Mouse (Mus musculus): Measurements from ENCODE around the gene Tmem273.
A peak's percentile ranks its signal among the peaks of the same experiment; 100 is the strongest.

The Tmem273 gene

DNA sequence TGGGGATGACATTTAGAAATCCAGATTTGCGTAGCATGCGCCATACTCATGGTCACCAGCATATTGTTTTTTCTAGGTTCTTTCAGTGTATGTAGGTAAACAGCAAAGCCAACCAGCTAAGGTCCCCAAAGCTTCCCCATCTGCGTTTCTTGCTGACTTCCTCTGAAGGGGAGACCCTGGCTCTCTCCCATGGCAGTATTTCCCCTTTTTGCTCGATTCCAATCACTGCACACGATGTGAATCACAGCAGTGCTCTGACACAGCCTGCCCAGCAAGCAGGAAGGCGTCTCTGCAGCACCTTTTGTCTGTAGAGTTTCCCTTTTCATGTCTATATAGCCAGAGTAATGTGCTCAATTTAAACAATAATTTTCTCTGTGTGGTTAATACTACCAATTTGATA is 26.7 kb downstream of the Tmem273 start:
- no peak for DNase-seq

DNA sequence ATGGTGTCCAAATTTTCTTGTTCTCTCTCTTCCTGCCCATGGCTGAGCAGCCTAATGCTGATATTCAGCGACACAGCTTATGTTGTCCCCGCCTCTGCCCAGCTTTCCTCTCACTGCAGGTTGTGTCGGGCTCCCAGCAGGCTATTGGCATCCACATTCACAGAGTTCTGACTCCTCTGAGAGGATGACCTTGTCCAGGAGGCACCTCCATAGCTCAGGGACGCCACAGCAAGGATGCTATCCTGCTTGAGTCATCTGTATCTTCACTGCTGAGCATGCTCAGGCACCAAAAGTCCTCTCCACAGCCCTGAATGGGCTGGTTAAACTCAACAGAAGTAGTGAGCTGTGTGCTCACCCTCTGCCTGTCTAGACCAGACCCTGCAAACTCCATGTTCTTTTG is 29.2 kb downstream of the Tmem273 start:
- DNase-seq = no peak

DNA sequence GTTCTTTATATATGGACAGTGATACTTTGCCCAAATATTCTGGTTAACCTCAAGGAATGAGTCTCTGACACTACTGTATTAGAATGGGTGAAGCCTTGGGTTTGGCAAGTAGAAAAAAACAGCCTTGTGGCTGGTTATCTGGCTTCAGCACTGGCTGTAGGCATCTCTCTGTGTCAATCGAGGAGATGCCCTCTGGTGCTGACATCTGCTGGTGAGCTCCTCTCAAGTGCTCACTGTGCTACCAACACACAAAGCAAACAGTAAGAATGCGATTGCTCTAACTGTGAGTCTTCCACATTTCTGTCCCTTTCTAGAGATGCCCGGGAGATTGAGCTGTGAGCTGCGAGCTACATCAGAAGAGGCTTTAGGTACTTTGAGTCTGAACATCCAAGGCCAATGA is 30.8 kb downstream of the Tmem273 start:
- no peak for DNase-seq

DNA sequence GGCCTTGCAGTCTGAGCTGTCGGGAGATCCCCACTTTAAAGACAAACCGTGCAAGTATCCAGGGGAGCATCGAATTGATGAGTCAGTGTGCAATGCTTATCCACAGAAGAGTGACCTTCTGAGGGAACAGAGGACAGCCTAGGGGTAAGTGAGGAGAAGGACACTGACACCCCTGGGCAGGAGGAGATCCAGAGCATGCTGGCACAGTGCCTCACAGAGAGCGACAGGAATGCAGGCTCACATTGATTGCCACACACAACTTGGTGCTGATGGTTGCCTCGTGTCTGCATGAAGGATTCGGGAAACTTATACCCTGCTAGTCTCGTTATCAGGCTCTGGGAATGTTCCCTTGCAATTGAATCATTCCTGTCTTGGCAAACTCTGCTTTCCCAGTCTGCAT is 31.5 kb downstream of the Tmem273 start:
- peak; percentile 36 for DNase-seq

DNA sequence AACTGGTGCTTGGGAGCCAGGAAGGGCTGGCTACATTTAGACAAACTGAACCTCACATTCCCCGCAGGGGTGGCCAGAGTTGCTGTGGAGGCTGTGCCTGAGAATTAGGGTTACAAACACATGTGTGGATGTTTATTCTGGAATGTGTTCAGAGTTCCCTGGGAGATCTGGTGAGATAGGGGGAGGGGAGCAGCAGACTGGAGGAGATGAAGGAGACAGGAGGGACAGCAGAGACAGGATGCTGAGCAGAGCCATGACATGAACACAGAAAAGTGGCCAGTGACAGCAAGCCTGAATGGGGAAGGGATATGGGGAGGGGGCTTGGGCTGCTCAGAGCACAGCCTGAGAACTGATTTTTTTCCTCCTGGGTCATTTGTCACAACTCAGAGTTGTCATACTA is 33.5 kb downstream of the Tmem273 start:
- peak; percentile 32 for DNase-seq

DNA sequence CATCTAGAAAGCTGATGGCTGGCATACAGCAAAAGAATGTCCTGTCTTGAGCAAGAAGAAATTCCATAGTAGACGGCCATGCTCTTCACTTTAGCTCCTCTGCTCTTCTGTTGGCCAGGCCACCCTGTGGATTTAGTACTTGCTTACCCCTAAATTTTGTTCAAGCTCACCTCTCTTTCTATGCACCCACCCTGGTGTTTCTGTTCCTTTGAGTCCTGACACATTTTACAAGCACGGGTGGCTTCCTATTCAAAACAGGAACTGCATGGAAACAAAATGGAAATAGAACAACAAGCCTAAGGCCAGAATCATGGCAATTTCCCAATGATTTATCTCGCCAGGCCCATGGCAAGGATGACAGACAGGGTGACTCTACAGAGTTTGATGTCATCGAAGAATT is 37.0 kb downstream of the Tmem273 start:
- no peak for DNase-seq

DNA sequence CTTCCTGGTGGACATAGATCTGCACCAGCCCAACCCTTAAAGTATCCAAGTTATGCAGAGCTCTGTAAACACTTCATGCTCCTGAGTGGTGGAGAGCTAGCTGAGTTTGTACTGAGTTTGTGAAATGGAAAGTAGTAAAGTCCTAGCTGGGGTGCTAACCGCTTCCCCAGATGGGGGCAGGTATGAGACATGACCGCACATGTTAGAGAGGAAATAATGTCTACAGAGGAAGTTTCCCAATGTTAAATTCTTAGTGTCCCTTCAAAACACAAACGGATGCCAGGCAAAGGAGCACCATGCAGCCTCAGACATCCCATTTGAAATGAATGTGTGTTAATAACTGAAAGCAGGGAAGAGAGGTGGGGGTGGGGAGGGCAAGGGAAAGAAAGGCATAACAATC is 38.1 kb downstream of the Tmem273 start:
- DNase-seq = no peak

DNA sequence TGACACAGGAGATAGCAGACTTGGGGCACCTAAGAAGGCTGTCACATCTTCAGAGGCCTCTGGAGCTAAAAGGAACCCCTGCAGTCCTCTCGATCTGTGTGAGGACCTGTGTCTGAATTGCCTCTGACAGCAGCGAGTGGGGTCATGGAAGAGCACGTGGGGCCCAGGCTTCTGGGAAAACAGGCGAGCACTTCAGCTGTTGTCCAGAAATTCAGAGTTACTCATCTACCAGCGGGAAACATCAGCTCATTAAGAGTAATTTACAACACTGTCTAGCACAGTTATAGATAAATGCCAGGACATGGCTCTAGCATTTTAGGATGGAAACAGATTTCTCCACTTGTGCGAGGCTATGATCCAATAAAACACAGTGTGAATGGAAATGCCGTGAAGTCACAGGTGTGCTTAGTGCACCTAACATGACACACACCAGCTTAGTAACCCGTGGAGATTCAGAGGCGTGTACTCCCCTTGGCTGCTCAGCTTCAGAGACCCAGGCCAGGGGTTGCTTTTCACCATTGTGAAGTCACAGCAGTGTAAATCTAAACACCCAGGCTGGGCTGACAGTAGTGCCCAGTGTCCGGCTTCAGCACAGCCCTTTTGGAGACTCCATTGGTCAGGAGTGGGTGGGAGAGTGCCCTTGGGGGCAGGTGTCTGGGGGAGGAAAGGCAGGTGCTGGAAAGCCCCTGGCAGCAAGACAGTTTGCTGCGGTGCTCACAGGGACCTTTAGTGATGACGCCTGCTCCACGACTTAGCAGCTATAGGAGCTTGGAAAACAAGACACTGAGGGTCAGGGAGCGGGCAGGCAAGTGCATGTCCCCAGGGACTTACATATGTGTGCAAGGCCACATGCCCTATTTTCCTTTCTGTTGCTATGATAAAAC is 38.7 kb downstream of the Tmem273 start:
- peak; percentile 78 for DNase-seq

DNA sequence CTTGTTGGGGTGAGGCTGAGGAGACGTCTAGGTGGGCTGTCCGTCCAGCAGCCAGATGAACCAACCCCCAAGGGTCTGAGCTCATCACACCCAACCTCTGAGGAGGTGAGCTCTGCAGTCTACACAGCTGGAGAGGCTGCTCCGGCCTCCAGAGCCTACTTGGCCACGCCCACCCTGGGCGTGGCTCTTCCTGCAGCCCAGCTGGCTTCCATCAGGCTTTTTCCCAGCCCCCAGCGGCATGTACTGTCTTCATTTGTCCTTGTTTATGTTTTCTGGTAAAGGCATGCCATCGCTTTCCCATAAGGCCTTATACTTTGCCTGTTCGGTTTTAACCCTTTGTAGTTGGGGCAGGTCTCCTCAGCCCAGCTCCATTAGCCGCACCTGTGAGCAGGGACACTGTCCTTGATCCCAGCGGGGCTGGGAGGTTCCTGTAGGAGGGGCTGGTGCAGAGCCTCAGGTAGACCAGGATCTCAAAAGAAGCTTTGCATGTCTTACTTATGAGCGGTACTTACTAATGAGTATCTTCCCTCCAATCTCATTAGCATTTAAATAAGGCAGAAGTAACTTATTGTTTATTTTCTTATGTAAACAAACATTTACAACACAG is 39.8 kb downstream of the Tmem273 start:
- DNase-seq = peak; percentile 82

DNA sequence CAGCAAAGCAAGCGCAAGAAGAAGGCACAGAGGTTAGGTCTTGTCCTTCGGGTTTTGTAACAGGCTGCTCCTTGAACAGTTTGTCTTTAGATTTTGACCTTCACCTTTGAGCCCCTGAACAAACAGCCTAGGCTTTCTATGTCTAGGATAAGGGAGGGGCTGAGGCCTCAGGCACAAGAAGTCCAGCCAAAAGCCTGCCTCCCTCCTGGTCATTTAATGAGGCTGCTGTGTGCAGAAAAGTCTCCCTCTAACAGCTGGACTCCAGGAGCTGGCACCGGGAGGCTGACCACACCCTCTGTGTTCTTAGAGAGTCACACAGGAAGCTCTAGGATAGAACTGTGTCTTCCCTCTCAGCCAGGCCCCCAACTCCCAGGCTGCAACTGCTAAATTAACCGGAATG is 41.4 kb downstream of the Tmem273 start:
- DNase-seq = peak; percentile 25

DNA sequence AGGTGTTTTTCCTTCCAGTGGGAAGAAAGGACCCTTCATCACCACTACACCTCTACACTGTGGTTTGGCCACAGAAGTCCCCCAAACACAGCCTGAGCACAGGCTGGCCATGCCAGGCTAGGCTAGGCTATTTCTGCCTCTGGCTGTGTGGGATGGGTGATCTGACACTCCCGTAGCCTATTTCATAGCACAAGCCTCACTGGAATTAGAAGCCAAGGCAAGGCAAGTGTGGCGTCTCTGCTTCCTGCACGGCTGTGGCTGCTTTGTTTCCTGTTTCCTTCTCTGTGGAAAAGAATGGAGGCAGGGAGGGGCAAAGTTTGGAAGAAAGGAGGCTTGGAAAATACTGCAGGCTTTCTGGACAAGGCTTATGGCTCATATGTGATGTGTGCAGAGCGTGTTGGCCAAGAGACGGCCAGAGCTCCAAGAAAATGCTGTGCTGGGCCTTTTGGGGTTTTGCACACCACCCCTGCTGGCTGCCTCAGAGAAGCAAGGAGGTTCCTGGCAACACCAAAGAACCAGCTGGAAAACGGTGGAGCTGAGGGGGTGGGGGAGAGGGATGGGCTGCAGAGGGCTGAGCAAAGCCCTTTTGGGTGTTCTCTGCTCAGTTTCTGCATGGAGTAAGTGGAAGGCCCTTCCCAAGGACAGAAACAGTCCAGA is 42.4 kb downstream of the Tmem273 start:
- DNase-seq = no peak

DNA sequence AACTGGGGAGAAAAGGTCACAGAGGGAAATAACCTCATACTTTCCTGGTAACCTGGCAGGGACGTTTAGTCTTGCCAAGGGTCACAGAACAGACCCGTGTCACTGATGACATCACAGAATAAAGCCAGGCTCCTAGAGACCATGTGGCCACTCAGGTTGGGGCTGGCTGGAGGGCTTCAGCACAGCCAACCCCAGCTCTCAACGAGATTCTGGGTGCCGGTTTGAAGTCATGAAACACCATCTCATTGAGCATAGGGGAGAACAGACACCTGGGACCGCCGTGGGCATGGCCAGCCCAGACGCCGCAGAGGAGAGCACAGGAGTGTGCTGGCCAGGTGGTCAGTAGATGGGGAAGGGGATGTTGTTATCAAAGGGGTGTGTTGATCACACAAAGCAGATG is 48.1 kb downstream of the Tmem273 start, which contains the start of gene Fam170b:
TSS of gene Fam170b (plus strand) at position 116 of the 400 bp plus-strand sequence.
- no peak for DNase-seq

DNA sequence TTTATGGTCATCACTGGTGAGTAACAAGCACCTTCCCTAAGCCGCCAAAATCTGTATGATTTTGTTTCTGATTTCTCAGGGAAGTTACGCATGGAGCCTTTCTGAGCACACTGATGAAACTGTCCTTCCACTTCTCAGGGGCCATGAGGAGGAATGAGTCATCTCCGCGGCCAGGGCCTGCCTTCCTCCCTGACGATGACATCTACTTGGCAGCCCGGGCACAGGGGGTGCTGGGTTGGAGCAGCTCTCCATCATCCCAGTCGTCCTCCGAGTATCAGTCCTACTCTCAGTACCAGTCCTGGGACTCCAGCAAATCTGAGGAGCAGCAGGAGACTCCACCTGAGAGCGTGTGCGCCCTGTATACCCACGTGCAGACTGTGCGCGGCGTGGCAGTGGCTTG is 49.4 kb downstream of the Tmem273 start:
- DNase-seq = no peak

DNA sequence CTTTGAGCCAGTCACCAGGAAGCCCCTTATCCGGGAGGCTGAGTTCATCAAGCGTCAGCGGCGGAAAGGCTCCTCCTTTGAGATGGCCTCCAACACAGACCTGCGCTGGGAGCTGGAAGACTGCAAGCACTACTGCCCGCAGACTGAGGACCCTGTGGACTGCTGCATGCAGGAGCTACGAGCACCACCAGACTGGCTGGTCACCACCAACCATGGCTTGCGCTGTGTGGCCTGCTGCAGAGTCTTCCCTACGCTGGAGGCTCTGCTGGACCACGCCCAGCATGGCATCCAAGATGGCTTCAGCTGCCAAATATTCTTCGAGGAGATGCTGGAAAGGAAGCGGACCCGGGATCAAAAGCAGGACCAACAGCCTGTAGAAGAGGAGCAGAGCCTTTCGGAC is 49.8 kb downstream of the Tmem273 start:
- DNase-seq = no peak

DNA sequence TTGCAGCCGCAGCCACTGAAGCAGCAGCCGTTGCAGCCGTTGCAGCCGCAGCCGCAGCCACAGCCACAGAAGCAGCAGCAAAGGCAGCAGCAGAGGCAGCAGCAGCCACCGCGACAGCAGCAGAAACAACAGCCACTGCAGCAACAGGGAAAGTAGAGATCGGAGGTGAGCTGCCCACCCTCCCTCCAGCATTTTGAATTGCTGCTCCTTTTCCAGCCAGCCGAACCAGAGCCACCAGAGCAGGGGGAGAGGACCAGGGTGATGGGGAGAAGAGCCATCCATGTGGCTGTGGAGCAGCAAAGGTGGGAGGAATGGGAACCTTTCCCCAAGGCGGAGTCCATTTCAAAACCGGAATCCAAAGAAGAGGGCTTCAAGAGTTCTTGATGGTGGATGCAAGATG is 50.4 kb downstream of the Tmem273 start:
- DNase-seq = no peak

DNA sequence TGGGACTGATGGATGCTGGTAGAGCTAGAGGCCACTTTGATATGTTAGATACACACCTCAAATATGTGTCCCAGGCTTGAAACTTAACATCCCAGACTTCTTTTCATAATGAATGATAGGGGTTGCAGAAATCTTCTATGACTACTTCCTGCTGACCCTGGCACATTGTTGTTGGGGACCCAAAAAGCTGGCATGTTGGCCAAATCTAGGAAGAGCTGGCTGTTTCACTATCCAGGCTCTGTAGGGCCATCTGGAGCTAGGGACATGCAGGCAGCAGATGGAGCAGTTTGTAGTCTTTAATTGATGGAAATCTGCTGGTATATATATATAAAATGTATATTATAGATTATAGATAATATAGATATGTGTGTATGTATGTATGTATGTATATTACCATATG is 56.3 kb downstream of the Tmem273 start:
- no peak for DNase-seq

DNA sequence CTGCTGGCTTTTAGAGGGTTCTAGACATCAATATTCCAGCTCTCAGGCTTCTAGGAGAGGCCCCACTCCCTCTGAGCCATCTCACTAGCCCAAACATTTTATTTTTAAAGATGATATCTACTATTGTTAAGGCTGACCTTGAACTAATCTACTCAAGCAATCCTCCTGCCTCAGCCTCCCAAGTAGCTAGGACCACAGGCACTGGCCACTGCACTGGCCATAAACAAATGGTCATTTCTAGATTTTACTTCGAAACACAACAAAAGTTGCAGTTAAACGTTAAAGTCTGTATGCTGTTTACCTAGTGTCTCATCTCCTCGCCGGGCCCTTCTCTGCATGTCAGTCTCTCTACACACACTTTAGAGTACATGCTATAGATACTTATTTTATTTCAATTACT is 68.3 kb downstream of the Tmem273 start:
- DNase-seq = no peak

DNA sequence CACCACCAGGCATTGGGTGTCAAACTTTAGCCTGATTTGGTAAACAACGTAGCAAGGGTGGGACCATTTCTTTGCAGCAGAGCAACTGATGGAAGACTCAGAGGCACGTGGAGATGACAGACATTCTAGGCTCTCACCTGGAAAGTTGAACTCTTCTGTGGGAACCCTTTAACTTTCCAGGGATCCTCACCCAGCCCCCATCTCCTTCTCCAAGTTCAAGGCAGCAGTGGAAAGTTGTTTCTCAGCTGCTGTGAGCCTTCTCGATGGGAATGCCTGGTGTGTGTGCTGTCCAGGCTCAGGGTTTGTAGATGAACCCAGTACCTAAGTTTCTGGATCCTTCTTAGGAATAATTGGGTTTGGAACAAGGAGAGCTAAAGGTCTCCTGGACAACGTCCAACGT is 70.5 kb downstream of the Tmem273 start:
- no peak for DNase-seq

DNA sequence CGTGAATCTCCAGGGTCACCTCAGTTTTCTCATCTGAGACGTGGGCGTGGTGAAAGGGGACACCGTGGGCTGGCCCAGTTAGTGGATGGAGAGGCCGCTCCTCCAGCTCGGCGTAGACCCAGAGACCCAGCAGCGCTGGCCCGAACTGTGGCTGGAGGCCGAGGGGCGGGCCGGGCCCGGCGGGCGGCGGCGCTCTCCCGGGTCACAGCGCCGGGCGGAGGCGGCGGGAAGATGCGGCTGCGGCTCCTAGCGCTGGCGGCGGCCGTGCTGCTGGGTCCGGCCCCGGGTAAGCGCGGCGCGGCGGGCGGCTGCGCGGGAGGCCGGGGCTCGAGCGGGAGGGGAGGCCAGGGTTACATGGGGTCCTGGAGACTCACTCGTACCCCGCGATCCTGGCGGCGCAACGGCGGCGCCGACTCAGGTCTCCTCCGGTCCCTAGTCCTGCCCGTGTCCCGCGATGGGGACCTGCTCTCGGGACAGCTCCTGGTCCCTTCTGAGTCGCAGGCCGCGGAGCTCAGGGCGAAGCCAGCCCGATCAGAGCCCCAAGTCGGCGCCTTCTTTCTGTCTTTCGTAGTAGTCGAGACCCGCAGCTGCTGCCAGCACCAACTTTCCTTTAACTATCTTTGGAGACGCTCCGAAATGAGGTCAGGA is 71.0 kb downstream of the Tmem273 start, which contains the start of gene Vstm4:
TSS of gene Vstm4 (plus strand) at position 76 of the 648 bp plus-strand sequence.
- peak; percentile 70 for DNase-seq

DNA sequence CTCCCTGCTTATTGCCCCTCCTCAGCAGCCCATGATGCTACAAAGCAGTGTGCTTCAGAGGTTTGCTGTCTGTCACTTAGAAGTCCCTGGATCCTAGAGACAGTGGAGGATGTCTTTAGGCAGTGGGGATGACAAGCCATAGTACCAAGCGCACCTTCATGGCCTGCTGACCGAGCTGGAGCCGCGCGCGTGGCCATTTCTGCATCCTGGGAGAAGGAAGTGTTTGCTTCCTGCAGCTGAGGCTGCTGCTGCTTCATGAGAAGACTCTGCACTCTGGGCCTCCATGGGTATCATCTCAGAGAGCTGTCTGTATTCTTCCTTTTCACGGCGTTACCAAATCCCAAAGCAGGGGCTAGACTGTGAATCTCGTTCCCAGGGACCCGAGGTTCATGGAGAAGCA is 72.6 kb downstream of the Tmem273 start:
- DNase-seq = no peak

DNA sequence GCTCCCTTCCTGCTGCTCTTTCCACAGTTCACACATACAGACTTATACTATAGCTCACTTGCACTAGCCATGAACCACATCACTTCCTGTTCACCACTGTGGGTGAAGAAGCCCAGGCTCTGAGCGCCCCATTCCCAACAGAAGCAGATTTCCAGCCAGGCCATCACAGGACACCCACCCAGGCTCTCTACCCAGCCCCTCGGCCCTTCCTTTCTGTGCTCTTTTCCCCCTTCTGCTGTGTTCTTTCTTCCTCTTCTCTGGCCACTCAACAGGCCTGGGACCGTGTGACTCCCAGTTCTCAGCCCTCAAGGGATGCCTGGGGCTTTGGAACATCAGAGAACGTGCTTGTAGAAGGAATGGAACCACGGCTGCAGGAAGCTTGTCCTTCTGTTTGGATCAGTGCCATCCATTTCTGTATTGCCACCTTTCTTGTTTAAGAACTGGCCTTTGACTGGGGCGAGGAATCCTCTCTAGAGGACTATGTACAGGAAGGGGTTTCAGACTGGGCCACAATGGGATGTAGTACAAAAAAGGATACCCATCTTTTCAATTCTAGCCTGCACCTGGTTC is 73.3 kb downstream of the Tmem273 start:
- DNase-seq = no peak

DNA sequence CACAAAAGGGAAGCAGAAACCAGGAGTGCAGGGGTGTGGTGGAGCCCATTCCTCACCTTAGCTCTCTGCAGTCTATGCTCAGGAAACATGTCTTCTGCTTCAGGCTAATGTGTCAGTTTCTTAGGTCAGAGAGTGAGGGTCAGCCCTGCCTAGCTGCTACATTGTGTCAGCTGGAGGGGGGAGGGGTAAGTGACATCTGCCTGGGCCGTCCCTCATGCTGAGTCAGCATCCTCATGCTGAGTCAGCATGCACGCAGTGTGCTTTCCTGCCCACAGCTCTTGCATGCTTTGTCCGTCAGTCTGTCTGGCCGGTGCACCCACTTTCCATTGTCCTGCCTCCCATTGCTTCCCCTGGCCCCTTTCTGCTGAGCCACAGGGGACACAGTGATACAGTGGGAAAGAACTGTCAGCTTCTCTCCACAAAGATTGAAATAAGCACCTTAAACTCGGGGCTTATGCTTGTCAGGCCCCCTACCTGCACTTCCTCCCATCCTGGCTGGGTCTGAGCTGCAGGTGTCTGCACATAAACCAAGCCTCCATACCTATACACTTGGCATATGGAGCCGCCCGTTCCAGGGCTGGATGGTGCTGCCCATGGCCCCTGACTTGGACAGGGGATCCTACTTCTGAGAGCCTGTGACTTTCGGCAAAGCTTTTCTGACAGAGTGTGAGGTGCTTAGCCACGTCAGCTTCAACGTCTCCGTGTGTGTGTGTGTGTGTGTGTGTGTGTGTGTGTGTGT is 74.2 kb downstream of the Tmem273 start:
- peak; percentile 62 for DNase-seq
